Mouse (Mus musculus) hindbrain, embryonic 16.5 days (tissue): ENCODE measurements around the gene Dtl. TPM values are rescaled to one million over a fixed set of nuclear protein-coding genes. Genes with fewer than 3 reads are reported as not detected.

Experiments used
- ATAC-seq: fragments of 200-750 bp; cut with Nextera tagmentation; 2 replicates; pipeline ENCODE4 v1.8.0; 2017; ENCODE audit warnings: moderate TSS enrichment, moderate library complexity
- H3K27ac ChIP-seq: fragments of 300-500 bp; sonication (generic); 2 replicates; pipeline ENCODE4 v1.5.1; 2014; ENCODE audit warnings: low read depth, mild to moderate bottlenecking, control low read depth, low read length, moderate library complexity
- H3K27me3 ChIP-seq: fragments of 300-500 bp; sonication (generic); replicated peaks from 2 replicates; pipeline ENCODE4 v1.6.1; 2014; ENCODE audit warnings: low read length; ENCODE audit not compliant: control insufficient read depth, insufficient read depth
- H3K36me3 ChIP-seq: fragments of 300-500 bp; sonication (generic); 2 replicates; pipeline ENCODE4 v1.6.1; 2014; ENCODE audit warnings: mild to moderate bottlenecking, low read length, moderate library complexity, mixed read lengths; ENCODE audit not compliant: control insufficient read depth, insufficient read depth
- H3K4me1 ChIP-seq: fragments of 300-500 bp; sonication (generic); 2 replicates; pipeline ENCODE4 v1.6.1; 2014; ENCODE audit warnings: low read depth, low read length; ENCODE audit not compliant: control insufficient read depth, insufficient read depth
- H3K4me2 ChIP-seq: fragments of 300-500 bp; sonication (generic); 2 replicates; pipeline ENCODE4 v1.6.1; 2014; ENCODE audit warnings: mild to moderate bottlenecking, low read length, control low read depth, moderate library complexity
- H3K4me3 ChIP-seq: fragments of 300-500 bp; sonication (generic); 2 replicates; pipeline ENCODE4 v1.5.1; 2014; ENCODE audit warnings: mild to moderate bottlenecking, low read length, control low read depth, moderate library complexity
- H3K9ac ChIP-seq: fragments of 300-500 bp; sonication (generic); 2 replicates; pipeline ENCODE4 v1.6.1; 2014; ENCODE audit warnings: low read depth, mild to moderate bottlenecking, control low read depth, low read length, moderate library complexity
- H3K9me3 ChIP-seq: fragments of 300-500 bp; sonication (generic); 2 replicates; pipeline ENCODE4 v1.6.1; 2014; ENCODE audit warnings: mild to moderate bottlenecking, low read length, moderate library complexity; ENCODE audit not compliant: control insufficient read depth
- WGBS: fragments of 180-500 bp; shearing (Covaris S2); extraction: QIAGEN DNeasy Blood & Tissue Kit; methylation state at CpG from one replicate; pipeline ENCODE4 v1.1.7; 2014; 5-methylcytosine and 5-hydroxymethylcytosine counted together
- polyA plus RNA-seq: library from polyadenylated mRNA; unstranded; fragments of >200 nt; fragmentation: Nextera tagmentation; extraction: Ambion mirVana; gene quantifications from 2 replicates; pipeline ENCODE4 v1.2.1, GENCODE M21; 2015

Dtl gene
- polyA plus RNA-seq, 1 experiment from 2014 or later: 7.1 TPM

DNA sequence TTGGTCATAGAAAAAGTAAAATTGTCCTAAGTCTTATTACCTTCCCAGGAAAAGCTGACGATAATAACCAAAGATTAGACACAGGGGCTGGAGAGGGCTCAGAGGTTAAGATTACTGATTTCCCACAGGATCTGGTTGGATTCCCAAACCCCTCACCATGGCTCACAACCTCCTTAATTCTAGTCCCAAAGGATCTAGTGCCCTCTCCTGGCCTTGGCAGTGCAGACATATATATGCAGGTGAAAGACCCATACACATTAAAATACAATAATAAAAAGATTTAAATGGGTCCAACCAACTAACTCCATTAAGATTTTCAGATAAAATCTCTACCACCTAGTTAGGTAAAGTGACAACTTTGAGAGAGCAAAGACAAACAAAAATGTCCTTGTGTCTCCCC, 7.5 kb downstream of the Dtl start:
- Histone ChIP-seq H3K4me2 (no peak overlapping the region), H3K4me3 (no peak overlapping the region), H3K9ac (no peak overlapping the region), H3K36me3 (no peaks in the 10 kb centered on the region), H3K9me3 (no peaks in the 10 kb centered on the region), H3K4me1 (no peaks in the 10 kb centered on the region), H3K27ac (no peak overlapping the region), H3K27me3 (no peaks in the 10 kb centered on the region)
- no peak for ATAC-seq
- 80% methylated on average over 1 of the region's 1 CpGs for WGBS

DNA sequence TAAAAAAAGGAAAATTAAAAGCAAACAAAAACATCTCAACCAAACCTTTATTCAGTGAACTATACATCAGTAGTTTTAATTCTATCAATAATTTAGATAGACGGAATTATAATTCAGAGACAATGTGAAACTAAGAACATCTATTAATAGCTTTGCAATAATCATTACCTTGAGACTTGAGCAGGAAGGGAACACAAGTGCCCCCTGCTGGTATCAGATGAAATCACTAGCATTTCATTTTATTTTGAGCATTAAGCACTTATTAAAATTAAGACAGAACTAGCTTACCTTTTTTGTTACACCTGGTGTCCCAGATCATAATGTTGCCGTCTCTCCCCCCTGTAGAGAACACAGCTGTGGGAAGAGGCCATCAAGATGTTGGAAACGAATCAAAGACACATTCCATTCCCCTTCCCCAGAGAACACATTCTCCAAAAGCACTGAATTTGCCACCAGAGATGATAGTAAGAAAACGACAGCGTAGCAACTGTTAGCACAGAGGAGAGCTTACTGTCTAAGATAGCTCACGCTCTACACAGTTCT, 12.4 kb downstream of the Dtl start:
- Histone ChIP-seq H3K9me3 (no peaks in the 10 kb centered on the region), H3K4me3 (no peak overlapping the region), H3K9ac (no peak overlapping the region), H3K4me2 (no peak overlapping the region), H3K27ac (no peak overlapping the region), H3K27me3 (no peaks in the 10 kb centered on the region), H3K36me3 (no peaks in the 10 kb centered on the region), H3K4me1 (no peaks in the 10 kb centered on the region)
- 66% methylated on average over 6 of the region's 6 CpGs for WGBS
- no peak for ATAC-seq

DNA sequence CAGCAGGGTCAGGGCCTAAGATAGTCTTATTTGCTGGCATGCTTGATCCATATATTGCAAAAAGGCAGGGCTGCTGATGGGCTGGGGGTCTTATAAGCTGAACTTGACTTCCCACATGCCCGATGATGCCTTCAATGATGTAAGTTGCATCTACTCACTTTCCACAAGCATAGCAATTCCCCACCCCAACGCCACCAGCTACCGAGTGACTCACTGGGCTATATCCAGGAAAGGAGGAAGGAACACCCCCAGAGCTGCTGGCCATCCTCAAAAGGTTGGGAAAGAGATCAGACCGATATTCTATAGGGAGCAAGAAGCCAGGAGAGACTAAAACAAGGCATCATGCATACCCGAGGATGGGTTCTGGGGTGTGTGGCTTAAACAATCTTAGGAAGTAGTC, 15.6 kb downstream of the Dtl start:
- Histone ChIP-seq H3K4me1 (no peaks in the 10 kb centered on the region), H3K9ac (no peak overlapping the region), H3K9me3 (no peaks in the 10 kb centered on the region), H3K36me3 (no peaks in the 10 kb centered on the region), H3K4me3 (no peak overlapping the region), H3K27me3 (no peaks in the 10 kb centered on the region), H3K4me2 (no peak overlapping the region), H3K27ac (no peak overlapping the region)
- WGBS: 91% methylated on average over 5 of the region's 5 CpGs
- no peak for ATAC-seq

DNA sequence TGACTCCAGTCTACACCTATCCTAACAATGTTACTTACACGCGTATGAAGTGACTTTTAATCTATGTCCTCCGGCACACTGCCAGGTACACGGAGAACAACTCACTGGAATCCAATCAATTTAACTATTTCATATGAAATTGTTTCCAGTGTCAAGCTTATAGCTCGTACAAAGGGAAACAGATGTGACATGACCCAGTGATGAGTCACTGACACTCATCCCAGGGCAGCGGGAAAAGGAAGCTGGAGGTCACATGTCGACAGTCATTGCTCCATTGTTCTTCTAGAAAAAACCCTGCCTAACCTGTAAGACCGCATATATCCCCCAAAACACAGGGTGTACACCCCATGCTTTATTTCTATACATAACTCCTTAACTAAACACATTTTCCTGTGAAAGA, 18.2 kb downstream of the Dtl start:
- H3K27me3 ChIP-seq: no peaks in the 10 kb centered on the region
- H3K36me3 ChIP-seq: no peaks in the 10 kb centered on the region
- H3K9ac ChIP-seq: no peak overlapping the region
- 87% methylated on average over 8 of the region's 8 CpGs for WGBS
- no peak for ATAC-seq
- H3K27ac ChIP-seq: no peak overlapping the region
- no peaks in the 10 kb centered on the region for H3K4me1 ChIP-seq
- H3K4me2 ChIP-seq: no peak overlapping the region
- no peaks in the 10 kb centered on the region for H3K9me3 ChIP-seq
- H3K4me3 ChIP-seq: no peak overlapping the region

DNA sequence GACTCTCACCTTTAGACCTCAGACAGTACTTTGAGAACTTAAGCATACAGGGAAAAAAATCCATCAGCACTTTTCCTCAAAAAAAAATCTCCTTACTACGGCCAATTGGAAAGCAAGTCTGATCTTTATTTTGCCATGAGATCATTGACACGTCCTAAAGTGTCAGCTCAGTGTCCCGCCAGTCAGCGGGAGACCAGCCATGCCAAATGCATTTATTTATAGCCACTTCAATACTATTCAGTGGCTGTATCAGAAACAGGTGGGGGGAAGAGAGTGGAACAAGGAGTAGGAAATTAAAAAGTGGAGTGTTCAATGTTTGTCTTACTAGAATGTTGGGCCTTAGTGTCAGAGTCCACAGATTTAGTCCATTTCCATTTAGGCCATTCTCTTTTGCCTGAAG, 24.6 kb downstream of the Dtl start:
- no peak overlapping the region for H3K27ac ChIP-seq
- 65% methylated on average over 4 of the region's 4 CpGs for WGBS
- H3K4me3 ChIP-seq: no peak overlapping the region
- no peaks in the 10 kb centered on the region for H3K9me3 ChIP-seq
- no peak overlapping the region for H3K9ac ChIP-seq
- no peak overlapping the region for H3K4me2 ChIP-seq
- H3K27me3 ChIP-seq: no peaks in the 10 kb centered on the region
- no peaks in the 10 kb centered on the region for H3K4me1 ChIP-seq
- ATAC-seq: no peak
- H3K36me3 ChIP-seq: no peaks in the 10 kb centered on the region

DNA sequence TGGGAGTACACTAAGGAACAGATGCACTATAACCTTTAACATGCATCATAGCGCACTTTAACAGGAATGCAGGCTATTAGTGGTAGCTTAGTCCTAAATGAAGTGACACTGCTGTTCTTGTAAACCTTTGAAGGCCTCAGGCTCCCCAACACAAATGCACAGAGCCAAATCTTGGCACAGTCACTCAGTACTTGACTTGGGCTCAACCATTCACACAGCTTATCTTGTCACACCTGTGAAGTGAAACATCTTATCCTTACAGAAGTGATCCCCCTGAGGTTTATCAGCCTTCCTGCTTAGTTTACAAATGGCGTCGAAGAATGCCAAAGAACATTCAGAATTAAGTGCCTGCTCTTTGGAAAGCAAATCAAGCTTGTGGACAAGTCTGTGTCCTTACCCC, 31.6 kb downstream of the Dtl start:
- no peaks in the 10 kb centered on the region for H3K27me3 ChIP-seq
- no peak overlapping the region for H3K27ac ChIP-seq
- no peaks in the 10 kb centered on the region for H3K4me1 ChIP-seq
- H3K4me3 ChIP-seq: no peak overlapping the region
- no peaks in the 10 kb centered on the region for H3K36me3 ChIP-seq
- H3K4me2 ChIP-seq: no peak overlapping the region
- no peak overlapping the region for H3K9ac ChIP-seq
- no peak for ATAC-seq
- 92% methylated on average over 3 of the region's 3 CpGs for WGBS
- H3K9me3 ChIP-seq: no peaks in the 10 kb centered on the region

DNA sequence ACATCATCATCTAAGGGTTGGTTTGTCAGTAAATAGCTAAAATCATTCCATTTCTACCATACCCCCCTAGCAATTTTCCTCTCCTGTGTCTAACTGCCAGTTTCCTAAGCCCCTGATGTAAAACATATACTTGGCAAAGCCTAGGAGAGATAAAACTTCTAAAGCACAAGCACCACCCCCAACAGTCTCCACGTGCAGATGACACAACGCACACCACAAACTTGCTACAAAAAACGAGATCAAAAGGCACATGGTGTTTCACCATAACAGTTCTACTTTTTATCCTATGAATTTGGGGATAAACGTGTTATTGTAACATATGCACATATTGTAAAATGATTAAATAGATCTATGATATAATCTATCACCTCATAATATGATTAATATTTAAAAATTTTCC, 33.7 kb downstream of the Dtl start:
- Histone ChIP-seq H3K4me1 (no peaks in the 10 kb centered on the region), H3K27me3 (no peaks in the 10 kb centered on the region)
- no peak for ATAC-seq

DNA sequence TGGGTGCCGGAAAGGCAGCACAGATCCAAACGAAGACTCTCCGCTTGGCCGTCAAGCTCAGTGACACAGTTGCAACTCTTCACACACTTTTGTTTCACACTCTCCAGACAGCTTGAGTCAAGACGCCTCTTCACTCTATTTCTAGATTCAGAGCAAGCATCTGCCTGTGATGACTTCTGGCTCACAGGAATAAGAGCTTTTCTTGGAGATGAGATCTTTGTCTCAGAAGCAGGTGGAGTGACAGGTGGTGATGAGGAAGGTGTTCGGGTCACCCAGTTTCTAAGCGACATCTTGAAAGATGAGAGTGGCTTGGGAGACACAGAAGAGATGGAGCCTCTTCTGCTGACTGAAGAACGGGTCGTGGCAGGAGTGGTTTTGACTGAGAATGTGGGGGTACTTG, 34.3 kb downstream of the Dtl start:
- H3K4me3 ChIP-seq: no peak overlapping the region
- ATAC-seq: no peak
- H3K4me2 ChIP-seq: no peak overlapping the region
- no peaks in the 10 kb centered on the region for H3K4me1 ChIP-seq
- H3K9me3 ChIP-seq: no peaks in the 10 kb centered on the region
- H3K36me3 ChIP-seq: no peaks in the 10 kb centered on the region
- H3K27ac ChIP-seq: no peak overlapping the region
- 95% methylated on average over 9 of the region's 9 CpGs for WGBS
- H3K9ac ChIP-seq: no peak overlapping the region
- no peaks in the 10 kb centered on the region for H3K27me3 ChIP-seq

More for the DNA sequence above, 33.7 kb downstream of the Dtl start:
- Histone ChIP-seq H3K9ac (no peak overlapping the region), H3K9me3 (no peaks in the 10 kb centered on the region), H3K36me3 (no peaks in the 10 kb centered on the region), H3K27ac (no peak overlapping the region), H3K4me3 (no peak overlapping the region), H3K4me2 (no peak overlapping the region)
- WGBS: 94% methylated on average over 4 of the region's 4 CpGs

DNA sequence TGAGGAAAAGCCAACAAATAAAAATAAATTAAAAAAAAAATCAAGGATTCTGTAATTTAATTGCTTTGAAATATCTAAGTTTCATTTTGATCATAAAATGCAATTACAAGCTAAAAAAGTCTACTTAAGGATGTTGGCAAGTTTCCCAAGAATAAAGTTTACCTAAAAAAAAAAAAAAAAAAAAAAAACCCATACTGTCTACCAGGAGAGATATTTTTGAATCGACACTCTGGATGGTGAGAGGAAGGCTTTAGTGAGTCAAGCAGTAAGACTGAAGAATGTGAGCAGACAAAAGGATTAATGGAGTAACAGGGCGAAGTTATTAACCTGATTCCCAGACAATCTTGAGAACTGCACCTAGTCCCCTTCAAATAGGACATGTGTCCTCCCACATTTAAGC, 35.0 kb downstream of the Dtl start:
- 78% methylated on average over 2 of the region's 2 CpGs for WGBS

DNA sequence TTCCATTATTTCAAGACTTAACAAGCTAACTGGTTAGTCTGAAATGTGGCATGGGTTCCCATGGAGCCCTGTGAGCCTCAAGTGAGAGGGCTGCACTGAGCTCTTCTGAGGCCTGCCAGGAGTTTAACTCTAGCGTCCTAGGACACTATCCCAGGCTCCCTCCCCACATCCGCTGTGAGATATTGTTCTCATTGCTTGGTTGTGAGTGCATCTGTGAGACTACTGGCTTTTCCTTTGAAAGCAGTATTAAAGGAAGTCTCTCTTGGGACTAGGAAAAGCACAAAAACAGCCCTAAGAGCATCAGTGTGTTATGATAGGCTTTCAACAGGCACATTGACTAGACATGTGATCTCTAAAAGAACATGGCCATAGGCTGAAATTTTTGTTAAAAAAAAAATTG, 40.4 kb downstream of the Dtl start:
- H3K27me3 ChIP-seq: no peaks in the 10 kb centered on the region
- H3K36me3 ChIP-seq: no peaks in the 10 kb centered on the region
- no peak overlapping the region for H3K4me2 ChIP-seq
- no peak for ATAC-seq
- no peak overlapping the region for H3K27ac ChIP-seq
- no peaks in the 10 kb centered on the region for H3K9me3 ChIP-seq
- no peaks in the 10 kb centered on the region for H3K4me1 ChIP-seq
- no peak overlapping the region for H3K4me3 ChIP-seq
- 51% methylated on average over 2 of the region's 2 CpGs for WGBS
- H3K9ac ChIP-seq: no peak overlapping the region

More for the DNA sequence above, 35.0 kb downstream of the Dtl start:
- Histone ChIP-seq H3K9ac (no peak overlapping the region), H3K27ac (no peak overlapping the region), H3K27me3 (no peaks in the 10 kb centered on the region), H3K4me2 (no peak overlapping the region), H3K4me3 (no peak overlapping the region), H3K4me1 (no peaks in the 10 kb centered on the region), H3K9me3 (no peaks in the 10 kb centered on the region), H3K36me3 (no peaks in the 10 kb centered on the region)
- ATAC-seq: no peak
